Mouse (Mus musculus): ENCODE data around the gene Mcpt8. TPM values are rescaled to one million over a fixed set of nuclear protein-coding genes. Genes with fewer than 3 reads are reported as not detected.
"Not testable (repeated sequence)": the region's sequence is repeated elsewhere in the genome, so short reads cannot be mapped to it uniquely, and the experiment has no call there.

Mcpt8 gene
- polyA plus RNA-seq, 1 experiment from 2014 or later = not detected

GRCm38 (mm10) chr14:56103452-56103851 is 18.4 kb upstream of the Mcpt8 start:
- H3K4me3 ChIP-seq (ENCODE audit: low read depth, low read length) = no peak overlapping the region
- H3K4me2 ChIP-seq (ENCODE audit: low read length) = no peak overlapping the region
- H3K36me3 ChIP-seq (ENCODE audit: control insufficient read depth, insufficient read depth, low read length) = no peaks in the 10 kb centered on the region
- 73% methylated on average over 3 of the region's 3 CpGs for WGBS
- no peaks in the 10 kb centered on the region for H3K27me3 ChIP-seq (ENCODE audit: control insufficient read depth, insufficient read depth, low read depth, low read length)
- H3K9me3 ChIP-seq (replicated peaks; ENCODE audit: control insufficient read depth, low read length, poor library complexity, severe bottlenecking) = no peaks in the 10 kb centered on the region
- H3K27ac ChIP-seq (ENCODE audit: low read length) = no peak overlapping the region
- H3K4me1 ChIP-seq (ENCODE audit: control insufficient read depth, insufficient read depth, low read length) = no peaks in the 10 kb centered on the region
- ATAC-seq = no peak
- H3K9ac ChIP-seq (ENCODE audit: low read depth, low read length) = no peak overlapping the region

DNA sequence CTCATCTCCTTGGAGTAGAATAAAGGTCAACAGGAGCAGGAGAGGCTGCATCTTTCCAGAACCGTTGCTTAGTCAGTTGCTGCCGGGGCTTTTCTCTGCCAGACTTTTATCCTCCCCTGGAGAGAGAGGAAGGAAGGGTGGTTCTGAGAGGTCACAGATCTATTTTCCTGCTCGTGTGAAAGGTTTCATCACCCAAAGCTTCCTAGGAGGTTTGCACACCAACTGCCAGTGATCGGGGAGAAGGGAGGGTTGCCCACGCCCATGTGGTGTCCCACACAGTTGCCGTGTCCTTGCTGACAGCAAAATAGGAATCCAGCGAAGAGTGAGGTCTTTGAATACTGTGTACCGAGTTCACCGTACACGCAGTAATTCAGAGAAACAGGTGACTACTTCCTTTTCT is 17.3 kb upstream of the Mcpt8 start, which contains the start of gene Ctsg:
Ctsg (minus strand) TSS at position 189 of the 400 bp plus-strand sequence.
- ATAC-seq = no peak
- no peaks in the 10 kb centered on the region for H3K36me3 ChIP-seq (ENCODE audit: control insufficient read depth, insufficient read depth, low read length)
- no peak within 1 kb of the TSS for H3K4me3 ChIP-seq (ENCODE audit: low read depth, low read length)
- no peaks in the 10 kb centered on the region for H3K27me3 ChIP-seq (ENCODE audit: control insufficient read depth, insufficient read depth, low read depth, low read length)
- no peak within 1 kb of the TSS for H3K9ac ChIP-seq (ENCODE audit: low read depth, low read length)
- no peak within 1 kb of the TSS for H3K27ac ChIP-seq (ENCODE audit: low read length)
- H3K9me3 ChIP-seq (replicated peaks; ENCODE audit: control insufficient read depth, low read length, poor library complexity, severe bottlenecking) = no peaks in the 10 kb centered on the region
- H3K4me1 ChIP-seq (ENCODE audit: control insufficient read depth, insufficient read depth, low read length) = no peaks in the 10 kb centered on the region
- WGBS = 77% methylated on average over 10 of the region's 10 CpGs
- H3K4me2 ChIP-seq (ENCODE audit: low read length) = no peak within 1 kb of the TSS

- Histone ChIP-seq H3K4me1 (ENCODE audit: control insufficient read depth, insufficient read depth, low read length) (no peaks in the 10 kb centered on the region), H3K9me3 (replicated peaks; ENCODE audit: control insufficient read depth, low read length, poor library complexity, severe bottlenecking) (no peaks in the 10 kb centered on the region), H3K4me3 (ENCODE audit: low read depth, low read length) (no peak overlapping the region), H3K27me3 (ENCODE audit: control insufficient read depth, insufficient read depth, low read depth, low read length) (no peaks in the 10 kb centered on the region), H3K27ac (ENCODE audit: low read length) (no peak overlapping the region), H3K4me2 (ENCODE audit: low read length) (no peak overlapping the region), H3K36me3 (ENCODE audit: control insufficient read depth, insufficient read depth, low read length) (no peaks in the 10 kb centered on the region), H3K9ac (ENCODE audit: low read depth, low read length) (no peak overlapping the region)
- 83% methylated on average over 4 of the region's 4 CpGs for WGBS
- ATAC-seq = no peak
Observed at GRCm38 (mm10) chr14:56098940-56099339, 13.9 kb upstream of the Mcpt8 start.

DNA sequence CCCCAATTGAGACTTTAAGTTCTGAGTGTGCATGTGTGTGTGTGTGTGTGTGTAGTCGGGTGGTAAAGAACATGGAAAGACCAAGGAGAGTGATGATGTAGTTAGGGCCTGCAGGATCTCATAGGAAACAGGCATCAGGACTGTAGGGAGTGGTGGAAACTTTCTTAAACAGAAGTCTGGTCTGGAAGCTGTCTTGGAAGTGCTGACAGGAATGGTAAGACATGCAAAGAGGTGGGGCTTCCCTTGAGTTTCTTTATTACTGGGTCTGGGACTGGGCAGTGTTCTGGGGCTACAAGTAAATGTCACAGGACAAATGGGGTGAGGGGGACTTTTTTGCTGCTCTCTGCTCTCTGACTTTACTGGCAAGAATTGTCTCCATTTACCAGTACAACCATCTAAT is 12.5 kb upstream of the Mcpt8 start:
- Histone ChIP-seq H3K9me3 (replicated peaks; ENCODE audit: control insufficient read depth, low read length, poor library complexity, severe bottlenecking) (no peaks in the 10 kb centered on the region), H3K9ac (ENCODE audit: low read depth, low read length) (no peak overlapping the region), H3K36me3 (ENCODE audit: control insufficient read depth, insufficient read depth, low read length) (no peaks in the 10 kb centered on the region), H3K4me1 (ENCODE audit: control insufficient read depth, insufficient read depth, low read length) (no peaks in the 10 kb centered on the region), H3K4me3 (ENCODE audit: low read depth, low read length) (no peak overlapping the region), H3K4me2 (ENCODE audit: low read length) (no peak overlapping the region), H3K27me3 (ENCODE audit: control insufficient read depth, insufficient read depth, low read depth, low read length) (no peaks in the 10 kb centered on the region), H3K27ac (ENCODE audit: low read length) (no peak overlapping the region)
- ATAC-seq = no peak
- WGBS = 81% methylated on average over 1 of the region's 1 CpGs

DNA sequence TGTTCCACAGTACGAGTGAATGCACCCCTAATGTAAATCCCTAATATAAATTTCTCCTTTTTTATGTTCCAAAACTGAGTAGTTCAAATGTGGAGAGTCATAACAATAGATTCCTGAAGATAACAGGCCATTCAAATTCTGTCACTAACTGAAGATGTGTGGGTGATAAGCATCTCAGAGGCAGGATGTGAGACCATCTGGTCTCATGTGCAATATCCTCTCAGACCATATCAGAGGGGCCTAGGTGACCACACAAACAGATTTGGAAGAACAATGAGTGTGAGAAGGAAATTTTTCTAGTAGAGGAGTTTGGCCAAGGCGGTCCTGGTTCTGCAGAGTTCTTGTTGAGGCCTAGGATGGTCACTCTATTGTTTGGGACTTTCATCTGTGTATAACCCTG is 8.3 kb upstream of the Mcpt8 start:
- H3K27ac ChIP-seq (ENCODE audit: low read length) = no peak overlapping the region
- 78% methylated on average over 2 of the region's 2 CpGs for WGBS
- no peak overlapping the region for H3K4me2 ChIP-seq (ENCODE audit: low read length)

DNA sequence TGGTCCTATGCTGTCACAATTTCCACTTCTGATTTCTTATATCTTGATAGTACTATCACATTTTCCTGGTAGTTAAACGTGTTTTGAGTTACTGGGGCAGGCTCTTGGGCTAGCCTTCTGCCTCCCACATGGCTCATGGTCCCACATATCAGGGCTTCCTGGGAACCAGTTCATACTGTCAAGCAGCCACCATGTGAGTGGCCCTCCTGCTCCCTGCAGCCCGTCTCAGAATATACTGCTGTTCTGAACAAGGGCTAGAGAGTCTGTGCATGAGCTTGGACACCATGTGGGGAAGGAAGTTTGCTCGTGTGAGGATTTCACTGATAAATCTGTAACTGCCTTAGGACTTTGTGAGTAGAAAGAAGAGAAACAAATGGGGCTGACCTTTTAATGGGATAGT is 1.6 kb upstream of the Mcpt8 start:
- no peak for ATAC-seq
- H3K27me3 ChIP-seq (ENCODE audit: control insufficient read depth, insufficient read depth, low read depth, low read length) = no peaks in the 10 kb centered on the region
- no peak overlapping the region for H3K4me2 ChIP-seq (ENCODE audit: low read length)
- WGBS = 70% methylated on average over 3 of the region's 3 CpGs
- no peaks in the 10 kb centered on the region for H3K36me3 ChIP-seq (ENCODE audit: control insufficient read depth, insufficient read depth, low read length)
- no peak overlapping the region for H3K4me3 ChIP-seq (ENCODE audit: low read depth, low read length)
- H3K4me1 ChIP-seq (ENCODE audit: control insufficient read depth, insufficient read depth, low read length) = no peaks in the 10 kb centered on the region
- no peaks in the 10 kb centered on the region for H3K9me3 ChIP-seq (replicated peaks; ENCODE audit: control insufficient read depth, low read length, poor library complexity, severe bottlenecking)
- no peak overlapping the region for H3K9ac ChIP-seq (ENCODE audit: low read depth, low read length)
- no peak overlapping the region for H3K27ac ChIP-seq (ENCODE audit: low read length)

More for the DNA sequence above, 8.3 kb upstream of the Mcpt8 start:
- Histone ChIP-seq H3K9me3 (replicated peaks; ENCODE audit: control insufficient read depth, low read length, poor library complexity, severe bottlenecking) (no peaks in the 10 kb centered on the region), H3K9ac (ENCODE audit: low read depth, low read length) (no peak overlapping the region), H3K27me3 (ENCODE audit: control insufficient read depth, insufficient read depth, low read depth, low read length) (no peaks in the 10 kb centered on the region), H3K4me3 (ENCODE audit: low read depth, low read length) (no peak overlapping the region), H3K36me3 (ENCODE audit: control insufficient read depth, insufficient read depth, low read length) (no peaks in the 10 kb centered on the region), H3K4me1 (ENCODE audit: control insufficient read depth, insufficient read depth, low read length) (no peaks in the 10 kb centered on the region)
- no peak for ATAC-seq

GRCm38 (mm10) chr14:56082016-56082415 is 3.1 kb downstream of the Mcpt8 start:
- 65% methylated on average over 4 of the region's 4 CpGs for WGBS
- H3K4me1 ChIP-seq (ENCODE audit: control insufficient read depth, insufficient read depth, low read length) = no peaks in the 10 kb centered on the region
- no peak overlapping the region for H3K27ac ChIP-seq (ENCODE audit: low read length)
- H3K9me3 ChIP-seq (replicated peaks; ENCODE audit: control insufficient read depth, low read length, poor library complexity, severe bottlenecking) = no peaks in the 10 kb centered on the region
- no peak for ATAC-seq
- H3K4me2 ChIP-seq (ENCODE audit: low read length) = no peak overlapping the region
- H3K36me3 ChIP-seq (ENCODE audit: control insufficient read depth, insufficient read depth, low read length) = no peaks in the 10 kb centered on the region
- H3K4me3 ChIP-seq (ENCODE audit: low read depth, low read length) = no peak overlapping the region
- H3K27me3 ChIP-seq (ENCODE audit: control insufficient read depth, insufficient read depth, low read depth, low read length) = no peaks in the 10 kb centered on the region
- no peak overlapping the region for H3K9ac ChIP-seq (ENCODE audit: low read depth, low read length)

DNA sequence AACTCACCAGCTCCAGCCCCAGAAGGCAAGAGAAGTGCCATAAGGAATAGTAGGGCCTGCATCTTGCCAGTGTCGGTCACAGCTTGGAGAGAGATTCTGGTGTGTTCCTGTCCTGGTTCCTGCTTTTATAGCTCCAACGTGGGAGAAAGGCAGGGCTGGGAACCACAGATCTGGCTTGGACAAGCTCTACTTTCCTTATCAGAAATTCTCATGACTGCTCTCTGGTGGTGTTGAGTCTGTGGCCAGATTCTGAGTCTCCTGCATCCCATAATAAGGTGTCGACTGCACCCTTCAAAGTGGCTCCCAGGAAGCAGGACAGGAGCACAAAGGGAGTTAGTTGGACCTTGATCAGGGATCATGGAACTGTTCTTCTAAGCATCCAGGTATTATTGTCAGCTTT is 22.9 kb downstream of the Mcpt8 start, which contains the start of gene Mcpt4:
Mcpt4 (minus strand) TSS at position 101 of the 400 bp plus-strand sequence.
- not testable (repeated sequence) for H3K4me2 ChIP-seq (ENCODE audit: low read length); ATAC-seq; H3K27me3 ChIP-seq (ENCODE audit: control insufficient read depth, insufficient read depth, low read depth, low read length); H3K9me3 ChIP-seq (replicated peaks; ENCODE audit: control insufficient read depth, low read length, poor library complexity, severe bottlenecking); H3K27ac ChIP-seq (ENCODE audit: low read length); H3K4me1 ChIP-seq (ENCODE audit: control insufficient read depth, insufficient read depth, low read length); H3K36me3 ChIP-seq (ENCODE audit: control insufficient read depth, insufficient read depth, low read length); H3K9ac ChIP-seq (ENCODE audit: low read depth, low read length); H3K4me3 ChIP-seq (ENCODE audit: low read depth, low read length)
- WGBS = 70% methylated on average over 3 of the region's 3 CpGs

DNA sequence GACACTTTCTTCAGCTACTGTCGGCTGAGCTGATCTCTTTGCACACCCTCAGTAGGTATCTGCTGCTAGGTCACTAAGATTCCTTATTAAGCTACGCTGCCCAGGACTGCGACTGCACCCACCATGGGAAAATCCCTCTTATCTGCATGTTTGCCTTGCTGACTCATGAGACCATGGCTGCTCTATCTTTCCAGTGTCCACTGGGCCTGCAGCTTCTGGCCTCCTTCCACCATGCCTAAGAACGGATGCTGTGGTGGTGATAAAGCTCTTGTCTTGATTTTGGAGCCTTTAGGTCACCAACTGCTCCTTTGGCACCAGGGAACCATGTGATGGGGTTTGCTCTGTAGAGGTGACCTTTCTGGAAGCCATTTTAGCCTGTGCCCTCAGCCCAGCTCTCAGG is 27.4 kb downstream of the Mcpt8 start:
- no peak overlapping the region for H3K4me2 ChIP-seq (ENCODE audit: low read length)
- no peak for ATAC-seq
- WGBS = 87% methylated on average over 4 of the region's 4 CpGs
- H3K36me3 ChIP-seq (ENCODE audit: control insufficient read depth, insufficient read depth, low read length) = no peaks in the 10 kb centered on the region
- no peaks in the 10 kb centered on the region for H3K4me1 ChIP-seq (ENCODE audit: control insufficient read depth, insufficient read depth, low read length)
- no peaks in the 10 kb centered on the region for H3K9me3 ChIP-seq (replicated peaks; ENCODE audit: control insufficient read depth, low read length, poor library complexity, severe bottlenecking)
- no peak overlapping the region for H3K27ac ChIP-seq (ENCODE audit: low read length)
- no peak overlapping the region for H3K9ac ChIP-seq (ENCODE audit: low read depth, low read length)
- H3K27me3 ChIP-seq (ENCODE audit: control insufficient read depth, insufficient read depth, low read depth, low read length) = no peaks in the 10 kb centered on the region
- H3K4me3 ChIP-seq (ENCODE audit: low read depth, low read length) = no peak overlapping the region

GRCm38 (mm10) chr14:56055408-56055807 is 29.7 kb downstream of the Mcpt8 start:
- WGBS = 84% methylated on average over 3 of the region's 3 CpGs
- H3K27me3 ChIP-seq (ENCODE audit: control insufficient read depth, insufficient read depth, low read depth, low read length) = no peaks in the 10 kb centered on the region

More at GRCm38 (mm10) chr14:56055408-56055807, 29.7 kb downstream of the Mcpt8 start:
- no peaks in the 10 kb centered on the region for H3K4me1 ChIP-seq (ENCODE audit: control insufficient read depth, insufficient read depth, low read length)
- no peak overlapping the region for H3K4me3 ChIP-seq (ENCODE audit: low read depth, low read length)
- H3K4me2 ChIP-seq (ENCODE audit: low read length) = no peak overlapping the region
- ATAC-seq = no peak
- H3K9ac ChIP-seq (ENCODE audit: low read depth, low read length) = no peak overlapping the region
- H3K27ac ChIP-seq (ENCODE audit: low read length) = no peak overlapping the region
- H3K36me3 ChIP-seq (ENCODE audit: control insufficient read depth, insufficient read depth, low read length) = no peaks in the 10 kb centered on the region
- no peaks in the 10 kb centered on the region for H3K9me3 ChIP-seq (replicated peaks; ENCODE audit: control insufficient read depth, low read length, poor library complexity, severe bottlenecking)
